Comparison of ENCODE assay signal across 11 mouse cellular contexts in the genomic region with DNA sequence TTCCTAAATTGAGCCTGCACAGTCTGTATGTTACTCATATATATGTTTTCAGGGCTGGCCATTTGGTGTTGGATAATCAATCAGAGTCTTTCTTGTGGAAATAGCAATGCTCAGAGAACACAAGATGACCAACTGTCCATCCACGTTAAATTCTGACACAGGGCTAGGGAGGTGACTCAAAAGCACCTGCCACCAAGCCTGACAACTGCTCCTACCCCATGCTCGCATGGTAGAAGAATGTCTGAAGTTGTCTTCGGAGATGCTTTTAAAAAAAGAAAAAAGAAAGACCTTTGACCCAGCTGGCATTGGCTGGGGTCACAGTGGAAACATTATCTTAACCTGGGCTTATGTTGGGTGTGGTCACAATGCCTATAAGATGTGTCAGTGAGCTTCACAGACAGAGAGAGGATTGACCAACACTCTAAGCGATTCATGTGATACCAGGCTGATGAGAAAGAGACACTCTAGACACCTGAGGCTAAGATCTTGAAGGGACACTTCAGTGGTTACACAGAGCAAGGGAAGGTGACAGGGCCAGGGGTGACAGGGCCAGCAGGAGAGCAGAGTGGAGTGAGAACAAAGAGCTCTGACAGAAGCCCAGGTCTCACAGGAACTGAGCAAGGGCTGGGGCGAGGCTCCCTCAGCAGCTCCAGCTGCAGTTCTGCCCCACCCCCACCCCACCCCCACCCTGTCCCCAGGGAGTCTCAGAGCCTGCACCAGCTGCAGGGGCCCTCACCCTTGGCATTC. TPM values are rescaled to one million over a fixed set of nuclear protein-coding genes. Genes with fewer than 3 reads are reported as not detected.
DNase-seq lines count a peak whose midpoint lies in the region; ATAC-seq and TF ChIP-seq lines count a peak whose summit lies in the region.
"Had no signal": no experiment of that assay in that cellular context is flagged by ENCODE, and none has a peak within 500 bp of the region (broad histone marks: within the 10 kb centered on the region; RNA-seq: fewer than 3 reads in every experiment).

No protein-coding gene starts in this region.

- 51% methylated on average over 5 of the region's 5 CpGs for WGBS in kidney, embryonic 14.5 days
- WGBS in embryonic facial prominence, embryonic 14.5 days: 45% methylated on average over 4 of the region's 5 CpGs
- 28% methylated on average over 5 of the region's 5 CpGs for whole genome bisulfite sequencing in spleen, adult 2 months
- 67% methylated on average over 4 of the region's 5 CpGs for WGBS in hindbrain, embryonic 16.5 days

- H3K9me3 ChIP-seq in kidney, embryonic 14.5 days (ENCODE audit: control insufficient read depth, low read length): no peaks in the 10 kb centered on the region
- no peaks in the 10 kb centered on the region for H3K9me3 ChIP-seq in embryonic facial prominence, embryonic 14.5 days (ENCODE audit: control insufficient read depth, low read length)
- no peaks in the 10 kb centered on the region for H3K9me3 ChIP-seq in hindbrain, embryonic 16.5 days (ENCODE audit: control insufficient read depth, low read length)
- H3K9me3 ChIP-seq: hindbrain, embryonic 15.5 days had no signal

- H3K4me3 ChIP-seq in kidney, embryonic 14.5 days (ENCODE audit: low read length): no peak overlapping the region
- H3K4me3 ChIP-seq in embryonic facial prominence, embryonic 14.5 days (ENCODE audit: low read depth, low read length): no peak overlapping the region
- H3K4me3 ChIP-seq in spleen, adult 2 months (ENCODE audit: extremely low read depth, insufficient read depth, insufficient read length): no peak overlapping the region
- H3K4me3 ChIP-seq in hindbrain, embryonic 16.5 days (ENCODE audit: low read length): no peak overlapping the region
- H3K4me3 ChIP-seq: hindbrain, embryonic 15.5 days had no signal

- TF ChIP-seq CTCF in spleen, adult 2 months (IDR thresholded peaks at IDR 0.05; ENCODE audit: extremely low read depth, insufficient read depth, insufficient read length, insufficient replicate concordance): no peak

- ATAC-seq in kidney, embryonic 14.5 days (ENCODE audit: low FRiP score, low TSS enrichment): peak; percentile 77
- peak; percentile 71 for ATAC-seq in embryonic facial prominence, embryonic 14.5 days (ENCODE audit: low read depth)
- no peak for ATAC-seq in hindbrain, embryonic 16.5 days

- no peak for DNase-seq in kidney, postnatal 25 days
- DNase-seq in 3134 (ENCODE audit: extremely low read depth, insufficient read length, low spot score): peak; percentile 69
- DNase-seq in embryonic facial prominence, embryonic 14.5 days (ENCODE audit: low spot score): no peak
- peak in 1 of 2 experiments; percentile 64 for DNase-seq in spleen, adult 2 months (ENCODE audit: low read depth in 1 of 2, low spot score in 2 of 2)
- no peak for DNase-seq in layer of hippocampus, adult 9-10 months (ENCODE audit: low spot score)
- no peak for DNase-seq in cerebellum, postnatal 10 days
- DNase-seq: lung, postnatal 36 days had no signal

- TF ChIP-seq POLR2A in spleen, adult 2 months (IDR thresholded peaks at IDR 0.05; ENCODE audit: low read depth, low read length): peak; percentile 57

- no peak overlapping the region for H3K9ac ChIP-seq in kidney, embryonic 14.5 days (ENCODE audit: low read depth, low read length)
- H3K9ac ChIP-seq in embryonic facial prominence, embryonic 14.5 days (ENCODE audit: low read depth, low read length): no peak overlapping the region
- H3K9ac ChIP-seq in hindbrain, embryonic 16.5 days (ENCODE audit: low read depth, low read length): no peak overlapping the region
- H3K9ac ChIP-seq: hindbrain, embryonic 15.5 days had no signal

- H3K27ac ChIP-seq in kidney, embryonic 14.5 days (ENCODE audit: low read depth, low read length): no peak overlapping the region
- H3K27ac ChIP-seq in embryonic facial prominence, embryonic 14.5 days (replicated peaks; ENCODE audit: low read depth, low read length): no peak overlapping the region
- H3K27ac ChIP-seq in spleen, adult 2 months (ENCODE audit: insufficient read depth, low read length): peak overlapping the region; percentile 99
- H3K27ac ChIP-seq in hindbrain, embryonic 16.5 days (ENCODE audit: low read depth, low read length): no peak overlapping the region
- H3K27ac ChIP-seq: hindbrain, embryonic 15.5 days had no signal

- H3K36me3 ChIP-seq in kidney, embryonic 14.5 days (ENCODE audit: control insufficient read depth, insufficient read depth, low read length): no peaks in the 10 kb centered on the region
- H3K36me3 ChIP-seq in embryonic facial prominence, embryonic 14.5 days (ENCODE audit: control insufficient read depth, insufficient read depth, low read length): no peaks in the 10 kb centered on the region
- H3K36me3 ChIP-seq in spleen, adult 2 months (ENCODE audit: control insufficient read depth, insufficient read depth, low read length): no peaks in the 10 kb centered on the region
- H3K36me3 ChIP-seq in hindbrain, embryonic 16.5 days (ENCODE audit: control insufficient read depth, insufficient read depth, low read length): no peaks in the 10 kb centered on the region
- H3K36me3 ChIP-seq: hindbrain, embryonic 15.5 days had no signal

- H3K4me1 ChIP-seq in kidney, embryonic 14.5 days (ENCODE audit: control insufficient read depth, insufficient read depth, low read length): no peaks in the 10 kb centered on the region; the same call in 1 of the 2 replicates
- H3K4me1 ChIP-seq in embryonic facial prominence, embryonic 14.5 days (ENCODE audit: control insufficient read depth, insufficient read depth, low read length): no peaks in the 10 kb centered on the region
- H3K4me1 ChIP-seq in spleen, adult 2 months (ENCODE audit: control insufficient read depth, insufficient read depth, insufficient read length): peaks cover 22% of the 10 kb centered on the region; the same call in 1 of the 2 replicates
- no peaks in the 10 kb centered on the region for H3K4me1 ChIP-seq in hindbrain, embryonic 16.5 days (ENCODE audit: control insufficient read depth, insufficient read depth, low read depth, low read length)
- H3K4me1 ChIP-seq: hindbrain, embryonic 15.5 days had no signal

- H3K4me2 ChIP-seq in kidney, embryonic 14.5 days (replicated peaks; ENCODE audit: low read depth, low read length): no peak overlapping the region
- no peak overlapping the region for H3K4me2 ChIP-seq in embryonic facial prominence, embryonic 14.5 days (ENCODE audit: low read depth, low read length)
- H3K4me2 ChIP-seq in hindbrain, embryonic 16.5 days (ENCODE audit: low read length): no peak overlapping the region
- H3K4me2 ChIP-seq: heart, embryonic 11.5 days; hindbrain, embryonic 15.5 days had no signal

- no peaks in the 10 kb centered on the region for H3K27me3 ChIP-seq in kidney, embryonic 14.5 days (ENCODE audit: control insufficient read depth, insufficient read depth, low read length)
- H3K27me3 ChIP-seq in embryonic facial prominence, embryonic 14.5 days (replicated peaks; ENCODE audit: control insufficient read depth, insufficient read depth, low read length): no peaks in the 10 kb centered on the region
- H3K27me3 ChIP-seq in spleen, adult 2 months (ENCODE audit: control insufficient read depth, insufficient read depth, low read length): no peaks in the 10 kb centered on the region
- no peaks in the 10 kb centered on the region for H3K27me3 ChIP-seq in hindbrain, embryonic 16.5 days (replicated peaks; ENCODE audit: control insufficient read depth, insufficient read depth, low read length)
- H3K27me3 ChIP-seq: hindbrain, embryonic 15.5 days had no signal

RNA-seq across cellular contexts. Expression of a gene that starts 29.9 kb away (rescaled TPM):
- polyA plus RNA-seq in kidney, embryonic 14.5 days (2014; fragmentation: Nextera tagmentation; extraction: Ambion mirVana): 2.7 and 5.2 TPM in 2 replicates
- 7.6 and 8.0 TPM in 2 replicates for polyA plus RNA-seq in embryonic facial prominence, embryonic 14.5 days (2014; fragmentation: Nextera tagmentation; extraction: Ambion mirVana)
- polyA plus RNA-seq in spleen, adult 2 months (2012; rRNA removed): 251 and 307 TPM in 2 replicates
- 7.9 and 9.3 TPM in 2 replicates for polyA plus RNA-seq in hindbrain, embryonic 16.5 days (2015; fragmentation: Nextera tagmentation; extraction: Ambion mirVana)

RNA-seq across cellular contexts. Expression of a gene that starts 44.9 kb away (rescaled TPM):
- 0.11 TPM in 1 of 2 replicates, not detected in the other for polyA plus RNA-seq in kidney, embryonic 14.5 days (2014; fragmentation: Nextera tagmentation; extraction: Ambion mirVana)
- 0.37 and 0.51 TPM in 2 replicates for polyA plus RNA-seq in embryonic facial prominence, embryonic 14.5 days (2014; fragmentation: Nextera tagmentation; extraction: Ambion mirVana)
- 0.20 TPM in 2 replicates for polyA plus RNA-seq in spleen, adult 2 months (2012; rRNA removed)
- 0.16 and 0.21 TPM in 2 replicates for polyA plus RNA-seq in hindbrain, embryonic 16.5 days (2015; fragmentation: Nextera tagmentation; extraction: Ambion mirVana)

Comparison
In these comparisons a context has a peak if more than half of its experiments do, and no peak if none do; other contexts are left out.
1. RNA of a gene that starts 29.9 kb away (polyA plus RNA-seq): 251 to 307 TPM in spleen, adult 2 months; 7.9 to 9.3 TPM in hindbrain, embryonic 16.5 days, 7.6 to 8.0 TPM in embryonic facial prominence, embryonic 14.5 days and 2.7 to 5.2 TPM in kidney, embryonic 14.5 days; every median in the first group is over 10 times any median in the second.